Mouse (Mus musculus) liver, embryonic 15.5 days (tissue): Measurements from ENCODE around the gene Ncoa1. TPM values are rescaled to one million over a fixed set of nuclear protein-coding genes. Genes with fewer than 3 reads are reported as not detected.

Experiments
- ATAC-seq: fragments of 200-750 bp; cut with Nextera tagmentation; 2 replicates; pipeline ENCODE4 v1.8.0; 2017; ENCODE audit warnings: moderate number of reproducible peaks, mild to moderate bottlenecking, moderate library complexity; ENCODE audit not compliant: insufficient read depth
- H3K27ac ChIP-seq: fragments of 300-500 bp; sonication (generic); replicated peaks from 2 replicates; pipeline ENCODE4 v1.5.1; 2015; ENCODE audit warnings: mild to moderate bottlenecking, inconsistent platforms
- H3K27me3 ChIP-seq: fragments of 300-500 bp; sonication (generic); 2 replicates; pipeline ENCODE4 v1.6.1; 2015; ENCODE audit warnings: mild to moderate bottlenecking, inconsistent platforms
- H3K36me3 ChIP-seq: fragments of 300-500 bp; sonication (generic); replicated peaks from 2 replicates; pipeline ENCODE4 v1.6.1; 2015; ENCODE audit warnings: moderate library complexity, mild to moderate bottlenecking, inconsistent platforms
- H3K4me1 ChIP-seq: fragments of 300-500 bp; sonication (generic); replicated peaks from 2 replicates; pipeline ENCODE4 v1.6.1; 2015; ENCODE audit warnings: inconsistent platforms
- H3K4me2 ChIP-seq: fragments of 300-500 bp; sonication (generic); 2 replicates; pipeline ENCODE4 v1.6.1; 2015; ENCODE audit warnings: moderate library complexity, mild to moderate bottlenecking, inconsistent platforms
- H3K4me3 ChIP-seq: fragments of 300-500 bp; sonication (generic); replicated peaks from 2 replicates; pipeline ENCODE4 v1.5.1; 2015; ENCODE audit warnings: mild to moderate bottlenecking, inconsistent platforms
- H3K9ac ChIP-seq: fragments of 300-500 bp; sonication (generic); 2 replicates; pipeline ENCODE4 v1.6.1; 2015; ENCODE audit warnings: moderate library complexity, mild to moderate bottlenecking, inconsistent platforms
- H3K9me3 ChIP-seq: fragments of 300-500 bp; sonication (generic); replicated peaks from 2 replicates; pipeline ENCODE4 v1.6.1; 2016; ENCODE audit warnings: inconsistent platforms
- WGBS: fragments of 180-500 bp; shearing (Covaris S2); methylation state at CpG from one replicate; pipeline ENCODE4 v1.1.7; 2015; ENCODE audit warnings: mixed read lengths; ENCODE audit not compliant: insufficient replicate concordance; 5-methylcytosine and 5-hydroxymethylcytosine counted together
- polyA plus RNA-seq: library from polyadenylated mRNA; unstranded; fragments of >200 nt; fragmentation: Nextera tagmentation; extraction: Ambion mirVana; gene quantifications from 2 replicates; pipeline ENCODE4 v1.2.1, GENCODE M21; 2015

Ncoa1 gene
- polyA plus RNA-seq, 1 experiment from 2014 or later = 1.3 TPM

GRCm38 (mm10) chr12:4209196-4209595 lies 267.8 kb downstream of the Ncoa1 start:
- Histone ChIP-seq H3K4me1 (no peaks in the 10 kb centered on the region), H3K36me3 (peaks cover 33% of the 10 kb centered on the region), H3K4me2 (no peak overlapping the region), H3K9ac (no peak overlapping the region), H3K27ac (no peak overlapping the region), H3K4me3 (no peak overlapping the region), H3K27me3 (no peaks in the 10 kb centered on the region), H3K9me3 (no peaks in the 10 kb centered on the region)
- ATAC-seq = no peak
- 90% methylated on average over 9 of the region's 9 CpGs for WGBS

DNA sequence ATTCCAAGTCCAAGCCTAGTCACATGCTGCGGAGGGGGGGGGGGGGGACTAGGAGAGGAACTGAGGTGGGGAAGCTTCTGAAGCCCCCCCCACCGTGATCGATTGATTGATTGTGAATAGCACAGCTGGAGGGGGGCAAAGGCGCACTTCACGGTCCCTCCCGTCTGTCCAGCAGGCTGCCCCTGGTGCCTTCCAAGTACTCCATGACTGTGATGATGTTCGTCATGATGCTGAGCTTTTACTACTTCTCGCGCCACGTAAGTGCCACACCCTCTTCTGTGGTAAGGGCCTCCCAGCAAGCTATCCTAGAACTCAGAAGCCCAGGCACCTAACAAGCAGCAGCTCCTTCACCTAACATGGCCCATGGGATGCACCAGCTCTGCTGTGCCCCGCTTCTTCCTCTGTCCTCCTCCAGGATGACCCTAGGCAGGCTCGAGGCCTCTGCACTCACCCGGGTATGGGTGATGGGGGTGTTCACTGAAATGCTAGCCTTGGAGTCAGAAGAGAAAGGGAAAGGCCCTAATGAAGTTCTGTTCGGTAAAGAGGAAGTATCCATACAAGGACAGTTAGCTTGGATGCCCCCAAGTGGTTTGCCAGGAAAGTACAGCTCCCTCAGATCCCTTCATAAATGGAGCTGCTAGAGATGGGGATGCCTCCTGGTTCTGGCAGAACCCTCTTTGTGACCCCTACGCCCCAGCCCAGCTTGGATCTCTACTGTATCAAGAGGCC lies 268.4 kb downstream of the Ncoa1 start:
- Histone ChIP-seq H3K4me3 (no peak overlapping the region), H3K9me3 (no peaks in the 10 kb centered on the region), H3K9ac (no peak overlapping the region), H3K27me3 (no peaks in the 10 kb centered on the region), H3K4me2 (no peak overlapping the region), H3K4me1 (no peaks in the 10 kb centered on the region), H3K27ac (no peak overlapping the region), H3K36me3 (peaks cover 27% of the 10 kb centered on the region)
- no peak for ATAC-seq
- 68% methylated on average over 15 of the region's 15 CpGs for WGBS

GRCm38 (mm10) chr12:4206106-4206505 lies 270.9 kb downstream of the Ncoa1 start:
- 85% methylated on average over 11 of the region's 11 CpGs for WGBS
- Histone ChIP-seq H3K9ac (no peak overlapping the region), H3K9me3 (no peaks in the 10 kb centered on the region), H3K27me3 (no peaks in the 10 kb centered on the region), H3K4me1 (no peaks in the 10 kb centered on the region), H3K36me3 (peaks cover 8% of the 10 kb centered on the region; the same call in 1 of the 2 replicates), H3K4me2 (no peak overlapping the region), H3K4me3 (no peak overlapping the region), H3K27ac (no peak overlapping the region)
- no peak for ATAC-seq

DNA sequence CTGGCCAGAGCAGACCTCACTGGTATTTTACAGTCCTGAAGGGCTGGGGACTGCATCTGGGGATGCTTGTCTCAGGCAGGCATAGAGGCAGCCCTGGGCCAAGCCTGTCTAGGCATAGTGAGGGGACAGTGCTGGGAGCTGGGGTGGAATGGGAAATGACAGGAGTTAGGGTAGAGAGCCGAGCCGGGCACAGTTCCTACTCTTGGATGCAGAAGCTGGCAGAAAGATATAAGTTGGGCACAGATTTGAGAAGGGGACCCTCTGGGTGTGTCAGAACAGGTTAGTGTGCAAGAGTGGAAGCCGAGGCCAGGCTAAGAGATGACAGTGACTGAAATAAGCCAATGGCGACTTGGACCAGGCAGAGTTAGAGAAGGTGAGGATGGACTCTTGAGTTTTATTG lies 274.8 kb downstream of the Ncoa1 start:
- Histone ChIP-seq H3K4me3 (no peak overlapping the region), H3K36me3 (no peaks in the 10 kb centered on the region), H3K4me2 (no peak overlapping the region), H3K27ac (no peak overlapping the region), H3K9ac (no peak overlapping the region), H3K27me3 (no peaks in the 10 kb centered on the region), H3K4me1 (no peaks in the 10 kb centered on the region), H3K9me3 (no peaks in the 10 kb centered on the region)
- WGBS = 68% methylated on average over 4 of the region's 4 CpGs
- no peak for ATAC-seq

GRCm38 (mm10) chr12:4201454-4202200 lies 275.4 kb downstream of the Ncoa1 start:
- 74% methylated on average over 13 of the region's 13 CpGs for WGBS
- no peak for ATAC-seq
- H3K9ac ChIP-seq = no peak overlapping the region
- H3K27me3 ChIP-seq = no peaks in the 10 kb centered on the region
- H3K4me3 ChIP-seq = no peak overlapping the region
- H3K36me3 ChIP-seq = no peaks in the 10 kb centered on the region
- H3K4me1 ChIP-seq = no peaks in the 10 kb centered on the region
- no peaks in the 10 kb centered on the region for H3K9me3 ChIP-seq
- H3K4me2 ChIP-seq = no peak overlapping the region
- H3K27ac ChIP-seq = no peak overlapping the region

DNA sequence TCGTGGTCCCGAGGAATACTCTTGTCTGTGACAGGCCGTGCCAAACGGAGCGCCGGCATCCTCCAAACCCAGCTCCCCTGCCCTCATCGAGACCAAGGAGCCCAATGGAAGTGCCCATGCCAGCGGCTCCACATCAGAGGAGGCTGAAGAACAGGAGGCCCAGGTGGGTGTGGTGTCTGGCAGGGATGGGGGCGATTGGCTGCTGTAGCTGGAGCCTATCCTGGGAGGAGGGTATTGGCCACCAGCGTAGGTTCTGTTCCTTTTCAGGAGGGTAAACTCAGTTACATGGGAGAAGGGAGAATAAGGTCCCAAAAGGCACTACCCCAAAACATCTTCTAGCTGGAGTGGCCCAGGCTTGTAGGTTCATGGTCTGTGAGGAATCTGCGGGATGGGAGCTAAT lies 277.7 kb downstream of the Ncoa1 start:
- H3K36me3 ChIP-seq = no peaks in the 10 kb centered on the region
- H3K4me1 ChIP-seq = no peaks in the 10 kb centered on the region
- H3K27ac ChIP-seq = no peak overlapping the region
- no peak overlapping the region for H3K9ac ChIP-seq
- no peak overlapping the region for H3K4me2 ChIP-seq
- H3K9me3 ChIP-seq = no peaks in the 10 kb centered on the region
- H3K27me3 ChIP-seq = no peaks in the 10 kb centered on the region
- no peak overlapping the region for H3K4me3 ChIP-seq
- no peak for ATAC-seq
- WGBS = 87% methylated on average over 11 of the region's 11 CpGs

DNA sequence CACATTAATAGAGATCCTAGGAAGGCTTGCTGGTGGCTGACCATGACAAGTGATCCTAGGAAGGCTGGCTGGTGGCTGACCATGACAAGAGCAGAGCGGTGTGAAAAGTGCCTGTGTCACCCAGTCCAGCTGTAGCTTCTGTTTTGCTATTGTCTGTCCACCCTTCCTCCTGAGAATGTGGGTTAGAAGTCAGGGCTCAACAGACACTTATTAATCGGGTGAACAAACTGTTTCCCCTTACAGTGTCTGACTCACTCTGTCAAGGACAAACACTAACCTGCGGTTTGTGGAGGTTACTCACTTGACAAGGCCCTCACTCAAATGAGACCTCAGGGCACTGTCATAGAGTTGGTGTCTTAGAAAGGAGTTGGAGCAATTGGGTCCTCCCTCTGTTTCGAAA lies 278.3 kb downstream of the Ncoa1 start:
- 65% methylated on average over 4 of the region's 4 CpGs for WGBS
- Histone ChIP-seq H3K9ac (no peak overlapping the region), H3K27ac (no peak overlapping the region), H3K27me3 (no peaks in the 10 kb centered on the region), H3K4me2 (no peak overlapping the region), H3K4me1 (no peaks in the 10 kb centered on the region), H3K36me3 (no peaks in the 10 kb centered on the region), H3K9me3 (no peaks in the 10 kb centered on the region), H3K4me3 (no peak overlapping the region)
- no peak for ATAC-seq

Other genes with a start within 250 kb of the Ncoa1 start
- 2.1 TPM in 2 replicates for gene Ptrhd1, start 243.2 kb downstream of the Ncoa1 start, polyA plus RNA-seq
- 9.8 and 10.5 TPM in 2 replicates for gene Cenpo, start 242.9 kb downstream of the Ncoa1 start, polyA plus RNA-seq
- gene Itsn2, start 115.5 kb upstream of the Ncoa1 start, polyA plus RNA-seq = 19.9 and 20.5 TPM in 2 replicates
- gene Gm3625, start 115.7 kb upstream of the Ncoa1 start, polyA plus RNA-seq = not detected in 2 replicates